Mouse (Mus musculus) lung, adult 2 months (tissue): ENCODE data around the gene Rsph6a.

Source experiments
- CTCF ChIP-seq: fragments of 200-500 bp; IDR thresholded peaks from 2 replicates; pipeline ENCODE4 v1.5.1; 2011; ENCODE audit warnings: mild to moderate bottlenecking, low read length, control low read depth; ENCODE audit not compliant: insufficient read depth
- POLR2A ChIP-seq: fragments of 200-500 bp; IDR thresholded peaks from 2 replicates; pipeline ENCODE4 v1.6.1; 2011; ENCODE audit warnings: low read depth, mild to moderate bottlenecking, control low read depth, low read length, borderline replicate concordance; ENCODE audit errors: extremely low read depth

DNA sequence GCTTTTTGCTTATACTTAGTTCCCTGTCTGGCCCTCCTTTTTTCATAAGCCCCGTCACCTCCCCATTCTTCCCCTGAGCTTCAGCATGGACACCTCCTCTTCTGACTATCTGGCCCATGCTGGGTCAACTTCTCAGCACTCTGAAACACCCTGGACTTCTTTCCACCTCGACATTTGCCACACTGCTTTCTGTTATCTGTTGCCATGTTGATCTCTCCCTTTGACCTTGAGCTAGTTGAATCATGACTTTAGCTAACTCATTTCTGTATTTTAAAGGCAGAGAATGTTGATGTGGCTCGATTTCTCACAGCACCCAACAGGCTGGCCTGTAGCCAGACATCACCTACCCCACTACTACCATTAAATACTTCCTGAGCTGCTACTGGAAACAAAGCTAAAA, 52.9 kb downstream of the Rsph6a start:
- TF ChIP-seq POLR2A (no peak), CTCF (no peak)
